Mouse (Mus musculus) cerebellum, adult 2 months (tissue): ENCODE measurements around the gene Lrtm1.

Experiments
- CTCF ChIP-seq: fragments of 200-500 bp; IDR thresholded peaks from 2 replicates; pipeline ENCODE4 v1.5.1; 2011; ENCODE audit warnings: low read depth, mild to moderate bottlenecking, control low read depth, low read length, moderate library complexity, borderline replicate concordance; ENCODE audit not compliant: insufficient read depth
- POLR2A ChIP-seq: fragments of 200-500 bp; IDR thresholded peaks from 2 replicates; pipeline ENCODE4 v1.6.1; 2011; ENCODE audit warnings: low read length, control low read depth, borderline replicate concordance; ENCODE audit not compliant: insufficient read depth

DNA sequence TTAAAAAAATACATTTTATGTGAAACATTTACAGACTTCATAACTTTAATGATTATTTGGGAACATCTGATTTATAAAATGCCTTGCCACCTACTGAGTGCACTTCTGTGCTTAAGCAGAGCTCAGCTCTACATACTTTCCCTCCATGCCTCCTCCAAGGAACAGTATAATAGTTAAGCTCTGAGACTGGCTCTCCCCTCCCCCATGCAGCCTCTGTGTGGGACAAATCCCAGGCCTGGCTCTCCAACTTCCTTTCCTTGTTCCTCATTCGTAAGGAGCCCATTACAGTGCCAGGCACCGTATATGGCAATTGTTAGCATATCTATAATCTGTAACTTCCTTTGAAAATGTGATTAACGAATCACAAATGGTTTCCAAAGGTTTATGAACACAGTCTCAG lies 59.4 kb downstream of the Lrtm1 start:
- TF ChIP-seq CTCF = no peak
- no peak for TF ChIP-seq POLR2A
